Mouse (Mus musculus): ENCODE data around the gene Ptpn9.

Ptpn9 gene

DNA sequence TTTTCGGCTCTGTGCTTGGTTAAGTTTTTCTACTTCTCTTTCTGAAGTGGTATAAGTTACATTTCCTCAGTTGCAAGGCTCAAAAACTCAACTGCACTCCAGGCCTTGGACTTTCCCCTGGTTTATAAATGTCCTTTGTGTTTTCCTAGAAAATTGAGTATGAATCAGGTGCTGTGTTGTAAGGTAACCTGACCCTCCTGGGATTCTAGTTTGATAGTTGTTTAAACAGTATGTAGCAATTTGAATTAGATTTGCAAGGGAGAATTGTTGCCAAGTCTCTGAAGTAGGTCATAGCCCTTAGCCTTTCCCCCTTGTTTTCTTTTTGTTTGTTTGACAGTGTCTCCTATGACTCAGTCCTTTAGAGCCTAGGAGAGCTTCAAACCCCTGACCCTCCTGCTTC is 22.9 kb downstream of the Ptpn9 start:
- no peak for DNase-seq

GRCm38 (mm10) chr9:57031756-57032155 is 37.0 kb downstream of the Ptpn9 start:
- no peak for DNase-seq

DNA sequence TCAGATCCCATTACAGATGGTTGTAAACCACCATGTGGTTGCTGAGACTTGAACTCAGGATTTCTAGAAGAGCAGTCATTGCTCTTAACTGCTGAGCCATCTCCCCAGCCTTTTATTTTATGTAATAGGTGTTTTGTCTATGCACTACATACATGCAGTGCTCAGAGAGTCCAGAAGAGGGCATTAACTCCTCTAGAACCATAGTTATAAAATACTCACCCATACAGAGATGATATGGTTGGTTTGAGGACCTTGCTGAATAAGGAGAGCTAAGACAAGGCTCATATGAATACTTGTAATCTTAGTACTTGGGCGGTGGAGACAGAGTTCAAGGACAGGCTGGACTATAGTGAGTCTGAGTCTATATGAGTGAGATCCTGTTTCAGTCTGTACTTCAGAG is 61.5 kb downstream of the Ptpn9 start:
- peak; percentile 42 for DNase-seq

DNA sequence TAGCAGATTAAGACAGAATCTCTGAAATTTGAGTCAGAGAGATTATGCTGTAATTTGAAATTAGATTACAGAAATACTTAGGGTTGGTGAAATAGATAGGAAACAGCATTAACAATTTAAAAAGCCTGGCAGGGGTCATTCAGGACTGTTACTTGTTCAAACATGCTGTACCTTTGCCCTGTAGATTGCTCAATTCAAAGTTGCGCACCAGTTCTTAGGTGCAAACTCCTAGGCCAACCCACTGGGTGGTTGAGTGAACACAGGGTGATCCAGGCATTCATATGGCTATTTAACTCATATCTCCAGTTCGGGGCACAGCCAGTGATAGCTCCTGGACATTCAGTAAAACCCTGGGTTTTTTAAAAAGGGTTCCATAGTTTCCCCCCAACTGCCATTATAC is 69.4 kb downstream of the Ptpn9 start:
- no peak for DNase-seq

DNA sequence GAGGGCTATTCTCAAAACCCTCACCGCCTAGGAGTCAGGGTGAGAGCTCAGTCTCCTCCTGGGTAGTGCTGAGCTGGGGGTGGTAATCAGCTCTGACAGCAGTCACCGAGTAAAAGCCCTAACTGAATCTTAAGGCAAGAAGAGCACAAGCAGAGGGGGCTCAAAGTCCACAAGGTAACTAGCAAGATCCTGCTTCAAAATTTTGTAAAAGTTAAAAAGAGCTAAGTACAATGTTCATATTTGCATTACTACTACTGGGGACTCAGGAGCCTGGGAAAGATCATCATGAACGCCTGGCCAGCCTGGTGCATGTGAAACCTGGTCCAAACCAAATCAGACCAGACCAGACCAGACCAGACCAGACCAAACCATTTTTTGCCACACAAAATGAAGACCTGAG is 73.5 kb downstream of the Ptpn9 start:
- DNase-seq = no peak

GRCm38 (mm10) chr9:57070262-57070661 is 75.5 kb downstream of the Ptpn9 start:
- DNase-seq = no peak

GRCm38 (mm10) chr9:57070800-57071545 is 76.2 kb downstream of the Ptpn9 start:
- DNase-seq = no peak

- DNase-seq = peak; percentile 79
Measured at GRCm38 (mm10) chr9:57071801-57072351, 77.2 kb downstream of the Ptpn9 start, which contains the start of gene Sin3a. Gene Sin3a, plus strand, starts transcription at chr9:57072040.

DNA sequence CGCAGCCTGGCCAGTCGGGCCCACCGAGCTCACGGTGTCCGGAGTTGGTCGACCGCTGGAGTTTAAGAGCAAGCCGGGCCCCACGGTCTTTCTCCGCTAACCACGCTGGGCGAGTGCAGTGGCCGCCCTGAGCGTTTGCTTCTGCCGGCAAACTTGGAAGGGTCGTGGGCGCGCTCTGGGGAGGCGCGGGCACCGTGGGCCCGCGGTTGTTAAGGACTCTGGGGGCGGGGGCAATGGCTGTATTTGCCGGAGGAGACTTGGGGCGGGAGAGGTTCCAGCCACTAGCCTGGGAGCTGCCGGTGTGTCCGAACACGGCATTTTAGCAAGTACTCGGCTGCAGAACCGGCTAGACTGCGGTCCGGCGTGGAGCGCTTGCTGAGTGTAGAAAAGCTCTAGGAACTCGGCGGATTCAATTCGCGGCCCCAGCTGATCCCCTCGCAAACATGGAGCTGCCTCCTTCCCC is 77.8 kb downstream of the Ptpn9 start:
- DNase-seq = no peak

DNA sequence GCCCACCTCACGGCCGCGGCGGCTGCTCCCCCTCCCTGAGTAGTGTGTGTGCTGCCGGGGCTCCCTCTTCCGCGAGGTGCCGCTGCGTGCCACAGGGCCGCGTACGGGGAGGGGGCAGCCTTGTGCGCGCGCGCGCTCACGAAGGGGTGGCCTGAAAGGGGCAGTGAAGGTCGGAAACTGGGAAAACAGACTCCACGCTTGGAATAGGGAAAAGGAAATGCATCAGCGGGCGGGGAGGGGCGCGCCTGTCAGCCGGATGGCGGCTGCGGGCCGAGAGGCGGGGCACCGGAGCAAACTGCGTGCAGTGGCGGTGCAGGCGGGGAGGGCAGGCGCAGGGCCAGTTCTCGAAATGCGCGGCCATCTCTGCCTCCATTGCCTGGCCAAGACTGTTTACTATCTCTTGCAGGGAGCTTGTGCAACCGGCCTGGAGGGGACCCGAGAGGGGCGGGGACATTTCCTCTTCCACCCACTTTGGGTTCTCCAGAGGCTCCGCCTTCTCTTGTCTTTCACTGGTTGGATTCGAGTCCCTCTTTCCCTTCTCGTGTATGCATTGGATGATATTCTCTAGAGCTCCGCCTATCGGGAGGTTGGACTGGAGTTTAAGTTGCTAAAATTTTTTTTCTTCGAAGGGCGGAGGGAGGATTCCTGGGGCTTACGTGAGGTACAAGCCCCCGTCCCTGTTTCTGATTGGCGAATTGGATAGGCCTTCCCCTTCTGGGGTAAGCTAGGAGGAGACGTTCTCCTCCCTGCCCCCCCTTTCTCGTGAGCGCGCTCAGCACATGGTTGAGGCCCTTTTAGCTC is 78.5 kb downstream of the Ptpn9 start:
- peak; percentile 98 for DNase-seq

DNA sequence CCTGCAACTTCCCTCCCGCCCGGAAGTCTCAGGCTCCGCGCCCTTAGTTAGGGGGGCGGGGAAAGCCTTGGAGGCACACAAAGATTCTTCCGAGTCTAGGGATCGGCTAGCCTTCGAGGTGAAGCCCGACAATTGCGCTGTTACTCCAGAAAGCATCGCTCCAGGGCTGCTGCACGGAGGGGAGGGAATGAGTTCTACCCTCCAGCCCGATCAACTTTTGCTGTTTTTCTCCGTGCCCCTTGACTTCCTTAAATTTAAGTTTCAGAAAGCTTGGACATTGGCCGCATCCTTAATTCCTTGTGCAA is 79.0 kb downstream of the Ptpn9 start:
- no peak for DNase-seq

DNA sequence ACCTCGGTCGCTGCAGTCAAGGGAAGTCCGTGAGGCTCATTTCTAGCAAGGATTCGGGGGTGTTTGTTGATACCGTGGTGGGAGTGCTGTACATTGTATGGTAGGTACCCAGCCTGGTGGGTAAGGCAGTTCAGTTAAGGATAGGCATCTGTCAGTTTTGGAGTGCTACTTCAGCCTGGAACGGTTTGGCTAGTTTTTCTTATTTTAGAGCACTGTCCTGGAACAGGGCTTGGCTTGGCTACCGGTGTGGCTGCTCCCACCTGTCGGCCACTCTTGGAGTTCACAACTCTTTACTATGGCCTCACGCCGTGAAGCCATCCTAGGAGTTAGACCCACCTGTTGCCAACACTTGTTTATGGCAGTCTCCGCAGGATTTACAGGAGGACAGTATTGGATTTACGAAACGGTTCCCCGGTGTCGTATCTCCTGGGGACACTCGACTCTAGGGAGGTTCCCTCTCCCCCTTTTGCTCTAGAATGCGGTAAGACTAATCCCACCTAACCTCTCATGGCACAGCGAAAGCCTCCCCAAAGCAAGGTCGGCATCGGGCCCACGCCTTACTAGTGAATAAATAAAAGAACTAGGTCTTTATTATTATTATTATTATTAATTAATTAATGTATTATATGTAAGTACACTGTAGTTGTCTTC is 79.6 kb downstream of the Ptpn9 start:
- peak; percentile 78 for DNase-seq

DNA sequence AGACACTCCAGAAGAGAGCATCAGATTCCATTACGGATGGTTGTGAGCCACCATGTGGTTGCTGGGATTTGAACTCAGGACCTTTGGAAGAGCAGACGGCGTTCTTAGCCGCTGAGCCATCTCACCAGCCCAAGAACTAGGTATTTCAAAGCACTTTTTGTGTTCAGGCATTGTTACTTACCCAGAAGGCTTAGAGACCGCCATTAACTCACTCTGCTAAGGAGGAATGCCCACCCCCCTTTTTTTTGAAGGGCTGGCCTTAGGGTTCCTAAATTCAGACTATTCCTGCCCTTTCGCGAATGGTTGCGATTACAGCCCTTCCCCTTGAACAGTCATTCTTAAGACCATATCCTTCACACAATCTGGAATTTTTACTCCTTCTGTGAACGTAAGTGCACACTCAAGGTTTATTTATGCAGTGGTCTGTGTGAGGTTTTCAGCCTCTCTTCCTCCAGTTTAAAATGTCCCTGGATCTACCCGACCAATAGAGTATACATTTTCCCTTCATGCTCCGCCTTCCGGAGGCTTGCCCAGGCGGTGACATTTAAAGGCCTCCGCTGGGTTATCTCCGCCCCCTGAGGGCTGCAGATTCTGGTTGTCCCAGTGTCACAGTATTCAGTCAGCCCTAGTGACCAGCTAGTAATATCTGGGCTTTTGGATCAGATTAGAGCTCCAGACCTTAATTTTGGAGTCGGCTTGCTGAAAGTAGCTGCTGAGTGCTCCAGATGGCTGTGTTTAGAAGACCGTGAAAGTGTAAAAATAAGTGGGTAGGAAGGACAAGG is 80.3 kb downstream of the Ptpn9 start:
- DNase-seq = peak; percentile 80

DNA sequence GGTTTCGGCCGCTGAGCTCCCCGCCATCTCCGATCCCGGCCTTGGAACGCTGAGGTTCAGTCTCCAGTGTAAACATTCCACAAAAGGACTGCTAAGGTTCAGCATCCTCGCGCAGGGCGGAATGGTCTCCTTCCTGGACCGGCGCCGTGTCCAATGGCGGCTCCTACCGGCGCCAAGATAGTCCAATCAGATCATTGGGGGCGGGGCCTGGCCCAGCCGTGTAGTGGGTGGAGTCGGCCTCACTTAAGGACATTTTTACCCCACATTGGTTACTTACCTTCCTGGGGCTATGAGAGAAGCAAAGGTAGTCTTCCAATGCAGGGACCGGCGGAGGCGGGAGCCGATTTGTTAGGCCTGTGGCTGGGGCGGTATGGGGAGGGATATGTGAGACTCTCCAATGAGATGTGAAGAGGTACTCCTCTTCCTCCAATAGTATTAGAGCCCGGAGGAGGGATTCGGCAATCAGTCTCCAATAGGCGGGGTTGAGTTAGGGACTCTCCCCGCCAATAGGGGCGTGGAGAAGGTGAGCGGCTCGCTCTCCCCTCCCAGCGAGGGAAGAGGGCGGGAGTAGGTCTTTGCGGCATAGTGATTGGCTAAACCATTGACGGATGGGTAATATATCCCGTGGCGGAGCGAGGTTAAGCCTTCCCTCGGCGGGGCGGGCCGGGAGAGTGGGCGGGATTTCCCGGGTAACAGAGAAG is 81.1 kb downstream of the Ptpn9 start:
- peak; percentile 100 for DNase-seq

DNA sequence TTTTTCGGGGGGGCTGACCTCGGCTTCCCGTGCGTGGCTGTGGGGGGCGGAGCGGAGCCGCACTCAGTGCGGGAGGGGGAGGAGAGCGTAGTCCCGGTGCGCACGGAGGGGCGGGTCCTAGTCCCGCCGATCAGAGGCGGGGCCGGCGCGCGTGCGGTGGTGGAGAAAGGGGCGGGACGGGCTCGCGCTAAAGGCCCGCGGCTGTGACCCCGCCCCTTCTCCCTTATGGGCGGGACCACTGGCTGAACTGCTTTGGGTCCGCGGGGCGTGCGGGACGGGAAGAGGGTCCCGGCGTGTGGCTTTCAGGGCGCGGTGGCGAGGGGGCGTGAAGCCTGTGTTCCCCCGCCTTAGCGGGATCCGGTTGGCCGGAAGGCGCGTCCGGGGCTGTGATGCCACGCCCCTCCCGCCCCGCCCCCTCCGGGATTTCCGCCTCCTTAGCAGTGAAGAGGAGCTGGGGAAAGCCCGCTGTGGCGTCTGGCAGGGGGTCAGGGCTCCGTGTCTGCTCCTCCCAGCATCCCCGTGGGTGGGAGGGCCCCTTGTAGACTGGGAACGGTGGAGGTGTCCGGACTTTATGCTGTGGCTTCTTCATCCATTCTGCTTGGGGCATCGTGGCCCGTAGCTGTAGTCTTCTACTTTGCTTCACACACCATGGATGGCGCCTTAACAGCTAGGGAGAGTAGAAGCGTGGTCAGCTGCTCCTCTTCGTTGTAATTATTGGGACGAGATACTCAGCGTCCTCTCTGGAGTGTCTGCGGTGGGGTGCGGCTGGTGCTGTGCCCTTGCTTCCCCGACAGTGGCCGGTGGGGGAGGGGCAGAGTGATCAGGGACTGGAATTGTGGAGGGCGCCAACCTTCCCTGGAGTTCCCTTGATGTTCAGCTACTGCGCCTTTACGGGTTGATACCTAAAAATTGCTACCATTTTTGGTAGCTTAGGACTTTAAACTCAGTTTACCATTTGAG is 82.3 kb downstream of the Ptpn9 start:
- DNase-seq = peak; percentile 92

GRCm38 (mm10) chr9:57082236-57082635 is 87.5 kb downstream of the Ptpn9 start:
- DNase-seq = no peak

All from cerebellum, adult 11-12 months (tissue).